Mouse (Mus musculus) kidney, postnatal 36 days (tissue): Measurements from ENCODE around the gene Prok1.

Experiments
- DNase-seq, 2 experiments: peaks; one replicate each; pipeline ENCODE4 v3.0.0; 2021 to 2022; ENCODE audit warnings: mixed read lengths in 2 of 2

The Prok1 gene

DNA sequence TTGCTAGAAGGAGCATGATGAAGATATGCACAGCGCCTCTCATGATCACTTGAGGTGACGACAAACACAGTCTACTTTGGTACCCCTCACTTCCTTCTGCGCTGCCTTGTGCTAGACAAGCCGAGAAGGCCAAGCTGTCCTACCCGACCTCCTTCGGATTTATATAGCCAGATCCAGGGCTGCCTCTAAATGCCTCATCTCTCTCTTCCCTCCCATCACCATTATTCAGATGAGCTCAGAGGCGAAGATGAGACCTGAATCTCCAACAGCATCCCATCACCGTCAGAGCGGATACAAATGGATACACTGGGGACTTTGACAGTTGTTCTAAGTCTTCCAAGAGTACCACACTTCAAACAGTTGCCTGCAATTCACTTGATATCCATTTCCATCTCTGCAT is at the start of gene Prok1:
Prok1 (minus strand) TSS at position 101 of the 400 bp plus-strand sequence.
- no peak for DNase-seq

DNA sequence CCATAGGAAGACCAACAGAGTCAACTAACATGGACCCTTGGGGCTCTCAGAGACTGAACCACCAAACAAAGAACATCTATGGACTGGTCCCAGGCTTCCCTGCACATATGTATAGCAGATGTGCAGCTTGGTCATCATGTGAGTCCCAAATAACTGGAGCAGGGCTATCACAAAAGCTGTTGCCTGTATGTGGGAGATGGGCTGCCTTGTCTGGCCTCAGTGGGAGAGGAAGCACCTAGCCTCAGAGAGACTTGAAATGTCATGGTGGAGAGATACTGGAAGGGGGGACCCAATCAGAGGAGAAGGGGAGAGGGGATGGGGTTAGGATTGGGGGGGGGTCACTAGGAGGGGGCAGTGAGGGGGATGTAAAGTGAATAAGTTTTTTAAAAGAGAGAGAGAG is 47.8 kb upstream of the Prok1 start:
- no peak for DNase-seq

DNA sequence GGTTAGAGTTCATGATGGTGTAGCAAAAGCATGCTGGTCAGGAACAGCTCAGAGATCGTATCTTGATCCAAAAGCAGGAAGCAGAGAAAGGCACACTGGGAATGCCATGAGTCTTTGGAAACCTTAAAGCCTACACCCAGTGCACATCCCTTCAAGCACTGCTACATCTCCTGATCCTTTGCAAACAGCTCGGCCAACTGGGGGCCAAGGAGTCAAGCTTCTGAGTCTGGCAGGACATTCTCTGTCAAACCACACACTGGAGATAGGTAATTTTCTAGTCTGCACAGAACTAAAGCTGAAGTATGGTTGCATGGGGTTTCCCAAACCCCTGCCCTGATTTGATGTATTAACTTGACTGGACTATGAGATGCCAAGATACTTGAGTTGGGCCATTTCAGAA is 46.6 kb upstream of the Prok1 start:
- no peak for DNase-seq

DNA sequence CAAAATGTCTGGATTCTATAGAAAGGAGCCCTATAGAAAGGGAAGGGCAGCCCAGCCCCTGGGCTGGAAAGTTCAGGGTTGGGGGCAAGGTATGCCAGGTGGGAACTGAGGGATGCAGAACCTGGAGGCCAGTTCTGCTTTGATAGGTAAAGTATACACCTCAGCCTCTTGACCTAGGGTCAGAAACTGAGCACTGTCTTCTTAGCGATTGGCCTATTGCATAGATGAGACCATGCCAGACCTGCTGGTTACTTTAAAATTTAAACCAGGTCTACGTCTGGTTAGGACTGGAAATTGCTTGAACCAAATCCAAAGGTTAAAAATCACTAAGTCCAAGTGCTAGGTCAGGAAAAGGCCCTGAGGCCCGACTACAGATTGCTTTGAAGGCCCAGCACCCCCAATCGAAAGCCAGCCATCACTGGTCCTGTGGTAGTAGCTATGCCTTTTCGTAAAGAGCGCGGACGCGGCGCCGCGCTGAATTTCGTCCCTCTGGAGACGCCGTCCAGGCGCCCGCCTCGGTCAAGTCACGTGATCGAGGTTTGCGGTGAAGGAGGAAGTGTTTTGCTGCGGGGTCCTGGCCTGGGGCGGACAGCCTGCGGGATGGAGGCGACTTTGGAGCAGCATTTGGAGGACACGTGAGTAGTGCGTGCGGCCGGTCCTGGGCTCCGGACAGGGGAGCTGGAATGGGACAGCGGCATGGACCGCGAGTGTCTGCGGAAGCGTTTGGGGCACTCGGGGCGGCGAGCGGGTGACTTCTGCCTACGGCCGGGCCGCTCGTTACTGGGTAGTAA is 39.2 kb upstream of the Prok1 start, which contains the start of gene Lamtor5:
Lamtor5 (plus strand) TSS at position 380 of the 791 bp plus-strand sequence.
- DNase-seq: peak; percentile 92 to 93

DNA sequence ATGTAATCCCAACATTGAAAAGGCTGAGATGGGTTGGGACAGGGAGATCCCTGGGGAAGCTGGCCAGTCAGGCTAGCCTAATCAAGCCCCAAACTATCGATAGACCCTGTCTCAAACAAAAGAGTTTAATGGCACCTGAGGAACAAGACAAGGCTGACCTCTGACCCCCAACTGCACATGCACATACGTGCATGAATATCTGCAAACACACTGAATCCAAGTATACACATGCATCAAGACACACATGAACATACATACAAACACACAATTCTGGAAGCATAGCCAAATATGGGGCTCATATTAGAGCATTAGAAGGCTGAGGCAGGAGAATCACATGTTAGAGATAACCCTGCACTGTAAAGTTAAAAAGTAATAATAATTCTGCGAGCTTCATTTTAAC is 37.1 kb upstream of the Prok1 start:
- DNase-seq: no peak

DNA sequence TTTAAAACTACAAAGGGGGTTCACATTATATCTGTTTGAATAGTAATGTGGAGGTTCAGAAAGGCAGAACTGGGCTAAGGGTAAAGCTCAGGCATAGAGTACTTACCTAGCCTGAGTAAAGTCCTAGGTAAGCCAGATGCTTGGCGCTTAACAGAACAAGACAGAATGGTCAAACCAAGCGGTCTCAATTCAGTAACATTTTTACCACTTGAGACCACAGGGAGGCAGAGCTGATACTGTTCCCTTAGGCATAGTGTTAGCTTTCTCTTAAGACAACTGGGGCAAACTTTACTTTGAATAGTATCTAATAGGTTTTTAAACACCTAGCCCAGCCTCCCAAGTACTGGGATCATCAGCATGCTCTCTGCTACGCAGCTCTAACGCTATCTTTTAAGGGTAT is 36.5 kb upstream of the Prok1 start:
- DNase-seq: peak; percentile 36 to 51

DNA sequence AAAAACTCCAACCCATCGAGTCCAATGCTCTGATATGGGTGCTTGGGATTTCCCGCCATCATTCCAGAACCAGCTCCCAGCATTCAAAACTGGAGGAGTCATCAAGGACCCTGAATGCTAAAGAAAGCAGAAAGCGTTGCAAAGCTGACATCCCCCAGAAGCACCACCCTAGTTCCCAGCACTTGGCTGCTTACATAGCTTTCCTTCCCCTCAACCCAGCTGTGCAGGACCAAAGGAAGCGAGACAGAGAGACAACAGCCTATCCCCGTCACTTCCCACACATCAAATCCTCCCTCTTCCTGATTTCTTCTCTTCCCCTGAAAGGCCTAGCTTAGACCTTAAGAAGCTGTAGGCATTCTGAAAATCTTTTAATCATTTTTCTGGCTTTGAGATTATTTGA is 35.8 kb upstream of the Prok1 start:
- DNase-seq: no peak

DNA sequence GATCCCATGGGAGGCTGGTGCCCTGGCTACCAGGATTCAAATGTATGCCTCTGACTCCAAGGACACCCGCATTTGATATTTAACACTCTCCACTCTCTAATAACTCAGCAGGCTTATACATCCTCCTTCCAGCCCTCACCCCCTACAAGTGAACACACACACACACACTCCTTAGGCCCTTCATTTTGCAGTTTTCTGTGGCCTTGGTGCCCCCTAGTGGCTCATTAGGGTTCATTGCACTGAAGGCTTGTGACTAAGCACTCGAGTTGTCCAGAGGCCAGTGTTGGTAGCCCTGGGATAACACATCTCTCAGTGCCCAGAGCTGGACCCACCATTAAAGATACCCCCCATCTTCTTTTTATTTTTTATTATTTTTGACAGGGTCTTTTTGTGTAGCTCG is 34.3 kb upstream of the Prok1 start:
- DNase-seq: peak; percentile 76 to 77

DNA sequence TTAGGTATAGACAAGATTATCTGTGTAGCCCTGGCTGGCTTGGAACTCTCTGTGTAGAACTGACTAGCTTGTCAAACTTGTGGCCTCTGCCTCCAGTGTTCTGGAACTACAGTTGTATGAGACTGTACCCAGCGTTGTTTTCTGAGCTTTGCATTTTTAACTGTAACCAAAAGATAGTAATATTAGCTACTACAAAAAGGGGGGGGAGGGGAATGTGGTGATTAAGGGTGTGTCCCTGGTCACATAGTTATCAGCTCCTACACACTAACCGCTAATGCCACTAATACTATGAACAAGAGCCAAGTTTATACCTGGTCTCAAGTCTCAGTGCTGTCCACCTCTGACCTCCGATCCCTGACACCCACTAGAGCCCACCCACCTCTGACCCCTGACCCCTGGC is 32.9 kb upstream of the Prok1 start:
- no peak for DNase-seq

DNA sequence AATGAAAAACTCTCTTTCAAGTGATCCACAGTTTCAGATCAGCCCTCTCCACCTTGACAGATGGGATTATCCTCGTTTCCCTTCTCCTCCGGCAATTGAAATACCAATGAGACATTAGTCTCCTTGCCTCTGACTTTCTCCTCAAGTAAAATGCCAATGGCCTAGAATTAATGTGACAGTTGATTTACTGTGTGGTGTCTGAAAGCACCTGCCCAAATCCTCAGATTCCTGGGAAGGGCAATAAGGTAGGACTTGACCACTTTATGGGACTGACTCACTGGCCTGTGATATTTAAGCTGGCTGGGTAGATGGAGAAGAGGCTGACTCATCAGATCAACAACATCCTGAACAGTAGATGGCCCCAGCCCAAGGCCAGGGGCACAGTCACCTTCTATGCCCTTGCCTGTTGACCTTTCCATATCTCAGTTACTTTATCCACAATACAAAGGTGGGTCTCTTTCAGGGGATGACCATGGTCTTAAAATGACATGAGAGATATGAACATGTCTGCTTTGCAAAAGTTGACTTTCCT is 27.4 kb upstream of the Prok1 start:
- no peak for DNase-seq

DNA sequence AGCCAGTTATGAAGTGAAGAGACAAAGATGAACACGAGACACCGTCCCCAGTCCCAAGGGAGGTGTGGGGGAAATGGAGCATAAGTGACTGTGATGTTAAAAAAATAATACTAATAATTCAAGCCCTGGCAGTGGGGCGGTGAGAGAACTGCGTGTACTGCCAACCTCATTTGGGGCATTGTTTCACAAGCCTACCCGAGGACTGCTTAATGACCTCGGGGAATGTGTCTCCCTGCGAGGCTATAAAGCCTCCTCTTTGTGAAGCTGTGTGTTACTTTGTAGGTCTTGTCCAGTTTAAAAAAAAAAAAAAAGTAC is 22.3 kb upstream of the Prok1 start:
- peak in 1 of 2 experiments; percentile 29 for DNase-seq

DNA sequence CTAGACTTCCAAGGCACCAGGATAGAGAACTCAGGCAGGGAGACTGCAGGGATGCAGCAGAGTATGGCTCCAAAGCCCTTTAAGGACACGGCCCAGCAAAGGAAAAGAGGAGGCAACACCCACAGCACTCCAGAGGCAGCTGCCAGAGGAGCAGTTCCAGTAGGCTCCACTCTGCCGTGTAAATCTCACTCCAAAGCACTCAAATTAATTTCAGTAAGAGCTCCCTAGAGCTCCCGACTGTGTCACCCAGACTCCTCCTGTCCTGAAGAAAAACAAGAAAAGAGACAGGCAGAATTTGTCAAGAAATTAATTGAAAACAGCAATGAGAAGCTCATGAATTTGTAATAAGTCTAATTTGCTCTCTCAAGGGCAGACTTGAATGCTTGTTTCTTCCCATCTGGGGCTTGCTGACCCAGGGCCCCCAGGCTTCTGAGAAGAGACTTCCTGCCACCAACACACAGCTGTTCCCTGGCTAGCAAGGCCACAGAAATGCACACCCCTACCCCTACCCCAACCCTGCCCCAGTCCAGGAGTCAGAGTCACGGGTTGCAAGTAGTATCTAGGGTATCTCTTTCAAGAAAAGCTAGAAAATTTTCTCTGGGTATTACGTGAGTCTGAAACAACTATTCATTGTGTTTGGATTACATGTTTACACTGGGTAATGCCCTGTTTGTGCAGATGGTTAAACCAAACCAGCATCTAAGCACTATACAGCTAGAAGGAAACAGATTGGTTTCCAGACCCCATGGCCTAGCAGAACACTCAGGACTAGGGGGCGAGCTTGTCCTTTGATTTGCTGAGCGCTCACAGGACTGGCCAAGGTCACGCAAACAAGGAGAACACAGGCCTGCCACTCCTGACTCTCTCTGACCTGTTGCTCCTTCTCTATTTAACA is 21.7 kb upstream of the Prok1 start:
- peak in 1 of 2 experiments; percentile 23 for DNase-seq

DNA sequence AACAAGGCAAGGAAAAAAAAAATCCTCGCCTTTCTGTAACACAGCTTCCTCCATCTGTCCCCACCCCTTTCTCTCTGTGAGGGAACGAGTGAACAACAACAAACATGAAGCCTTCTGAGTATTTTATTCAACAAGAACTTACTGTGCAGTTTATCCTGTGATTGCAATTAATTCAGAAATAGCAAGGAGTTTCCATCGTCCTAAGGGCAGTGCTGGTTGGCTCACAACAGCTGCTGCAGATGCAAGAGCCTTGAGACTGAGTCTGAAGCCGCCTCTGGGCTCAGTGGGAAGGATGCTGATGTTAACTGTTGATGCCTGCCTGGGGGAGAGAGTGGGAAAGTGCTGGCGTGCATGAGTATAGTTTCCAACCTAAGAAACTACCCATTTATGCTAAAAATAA is 18.4 kb upstream of the Prok1 start:
- DNase-seq: no peak

DNA sequence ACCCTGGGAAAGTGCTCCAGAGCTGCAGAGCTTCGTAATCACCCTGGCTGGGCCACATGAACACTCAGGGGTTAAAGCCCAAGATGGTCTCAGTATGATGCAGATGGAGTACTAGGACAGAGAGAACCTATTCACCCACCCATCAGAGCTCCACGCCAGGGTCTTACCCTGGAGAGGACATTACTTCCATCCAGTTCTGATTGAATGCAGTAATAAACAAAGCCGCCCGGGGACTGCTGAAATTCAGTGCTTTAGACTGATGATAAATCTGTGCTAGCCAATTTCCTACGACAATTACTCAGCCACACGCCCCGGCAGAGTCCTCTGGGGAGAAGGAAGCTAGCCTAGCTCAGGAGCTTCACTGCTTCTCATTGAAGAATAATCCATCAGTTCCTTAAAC is 17.2 kb upstream of the Prok1 start:
- no peak for DNase-seq

DNA sequence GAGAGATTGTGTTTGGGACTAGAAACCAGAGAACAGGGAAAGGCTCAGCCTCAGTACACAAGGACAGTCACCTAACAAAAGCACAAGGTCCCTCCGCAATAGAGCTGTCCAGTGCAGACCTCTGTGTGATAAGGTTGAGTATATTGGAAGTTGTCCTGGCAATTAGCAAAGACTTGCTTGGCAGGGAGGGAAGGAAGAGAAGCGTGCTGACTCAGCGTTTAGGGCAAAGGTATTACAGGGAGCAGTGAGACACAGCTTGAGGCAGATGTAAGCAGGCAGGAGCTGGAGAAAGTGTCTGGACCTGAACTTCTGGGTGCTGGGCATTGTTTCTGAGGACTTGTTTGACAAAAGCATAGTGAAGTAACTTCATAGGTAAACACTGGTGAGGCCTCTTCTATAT is 16.5 kb upstream of the Prok1 start:
- DNase-seq: no peak

DNA sequence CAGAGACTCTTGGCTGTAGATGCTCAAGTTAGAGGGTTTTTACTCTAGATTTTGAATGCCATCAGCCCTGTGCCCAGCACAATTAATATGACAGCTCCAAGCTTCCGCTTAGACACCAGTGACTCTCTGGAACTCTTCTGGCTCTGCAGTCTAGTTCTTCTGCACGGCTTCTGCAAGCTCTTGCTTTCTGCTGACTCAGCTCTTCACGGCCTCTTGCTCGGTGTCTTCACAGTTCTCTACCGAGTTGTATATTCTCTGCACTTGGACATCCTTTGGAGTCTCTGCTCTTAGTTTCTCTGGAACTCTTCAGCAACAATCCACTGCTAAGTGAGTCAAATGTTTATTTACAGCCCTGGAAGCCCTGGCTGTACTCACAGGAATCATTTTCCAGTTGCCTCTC is 14.4 kb upstream of the Prok1 start:
- no peak for DNase-seq

DNA sequence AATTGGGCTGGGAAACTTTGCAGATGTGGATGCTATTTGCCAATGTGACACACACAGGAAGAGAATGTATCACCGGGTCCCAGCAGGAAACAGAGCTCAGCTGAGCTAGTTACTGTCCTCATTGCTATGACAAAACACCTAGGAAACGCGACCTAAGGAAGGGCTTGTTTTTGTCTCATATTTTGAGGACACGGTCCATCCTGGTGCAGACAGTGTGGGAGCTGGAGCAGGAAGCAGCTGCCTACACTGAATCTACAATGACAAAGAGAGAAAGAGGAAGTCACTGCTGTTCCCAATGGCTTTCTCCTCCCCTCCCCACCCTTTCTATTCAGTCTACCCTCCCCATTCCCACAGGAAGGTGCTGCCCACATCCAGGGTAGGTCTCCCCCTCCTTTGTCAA is 12.5 kb upstream of the Prok1 start:
- DNase-seq: peak in 1 of 2 experiments; percentile 29

DNA sequence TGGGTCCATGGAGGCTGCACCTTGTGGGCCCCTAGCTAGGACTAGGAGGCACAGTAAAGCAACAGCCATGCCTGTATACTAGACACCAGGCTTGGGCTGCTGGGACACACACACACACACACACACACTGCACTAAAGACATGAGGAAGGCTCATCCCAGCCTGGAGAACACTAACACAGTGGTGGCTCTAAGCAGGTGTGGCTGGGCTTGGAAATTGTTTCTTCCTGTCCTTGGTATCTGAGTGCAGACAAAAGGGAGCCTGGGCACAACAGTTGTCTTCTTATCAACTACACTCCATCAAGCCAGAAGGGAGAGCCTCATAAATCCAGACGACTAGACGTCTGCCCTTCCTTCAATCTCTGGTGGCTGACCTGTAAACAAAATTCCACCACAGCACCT is 10.8 kb upstream of the Prok1 start:
- no peak for DNase-seq

DNA sequence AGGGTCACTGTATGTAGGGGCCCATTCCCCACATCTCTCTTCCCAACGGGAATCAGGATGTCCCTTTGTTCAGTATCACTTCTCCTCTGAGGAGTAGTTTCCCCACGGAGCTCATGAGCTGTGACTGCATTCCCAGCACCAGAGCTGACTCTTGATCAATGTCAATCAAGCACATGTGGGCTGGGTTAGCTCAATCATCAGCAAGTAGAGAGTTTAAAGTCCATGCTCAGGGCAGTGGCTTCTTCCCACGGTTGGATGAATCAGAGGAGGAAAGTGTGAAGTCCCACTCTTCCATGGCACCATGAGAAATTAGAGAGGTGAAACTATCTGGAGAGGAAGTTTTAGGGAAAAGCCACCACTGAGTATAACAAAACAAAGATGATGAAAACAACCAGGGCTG is 9.5 kb upstream of the Prok1 start:
- DNase-seq: peak; percentile 63 to 68

DNA sequence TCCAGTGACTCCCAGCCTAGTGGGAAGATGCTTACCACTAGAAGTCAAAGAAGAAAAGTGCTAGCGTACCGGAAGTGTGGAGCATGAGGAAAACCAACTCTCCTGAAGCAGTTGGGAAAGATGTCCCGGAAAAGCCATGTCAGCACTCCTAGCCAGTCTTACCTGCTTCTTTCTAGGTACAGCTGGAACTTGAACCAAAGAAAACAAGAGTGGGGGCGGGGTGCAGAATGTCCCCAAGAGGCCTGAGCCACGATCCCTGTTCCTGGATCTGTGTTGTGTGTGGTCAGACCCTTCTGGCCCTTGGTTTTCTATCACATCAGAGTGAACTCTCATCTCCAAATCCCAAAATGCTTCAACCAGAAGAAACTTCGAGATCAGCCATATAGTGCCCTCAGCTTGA is 7.4 kb upstream of the Prok1 start:
- DNase-seq: peak in 1 of 2 experiments; percentile 65

DNA sequence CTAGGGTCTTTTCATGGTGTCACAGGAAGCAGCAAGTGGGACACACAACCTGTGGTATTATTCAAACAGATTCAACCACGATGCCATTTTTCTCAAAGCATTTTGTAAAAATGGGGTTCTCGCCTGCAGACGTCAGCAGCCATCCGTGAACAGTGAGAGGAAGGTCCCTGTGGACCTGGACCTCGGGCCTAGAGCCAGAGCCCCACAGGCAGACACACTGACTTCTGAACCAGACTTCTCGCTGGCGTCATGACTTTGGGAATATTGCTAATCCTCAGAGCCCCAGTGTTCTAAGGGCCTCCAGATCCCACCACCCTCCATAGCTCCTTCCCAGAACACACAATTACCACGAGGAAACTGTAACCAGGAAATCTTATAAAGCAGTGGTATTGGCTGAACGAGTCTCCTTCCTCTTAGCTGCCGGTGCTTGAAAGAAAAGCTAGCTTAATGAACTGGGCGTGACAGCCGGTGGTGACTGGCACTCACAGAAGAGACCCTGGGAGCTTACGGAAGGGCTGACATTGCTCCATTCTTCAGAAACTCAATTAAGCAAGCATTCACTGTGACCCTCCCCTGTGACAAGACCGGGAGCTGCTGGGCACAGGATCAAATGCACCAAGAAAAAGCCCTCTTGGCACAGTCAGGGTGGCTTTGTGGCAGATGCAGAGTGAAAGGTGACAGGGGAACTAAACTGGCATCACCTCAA is 2.0 kb upstream of the Prok1 start:
- peak; percentile 42 to 74 for DNase-seq

DNA sequence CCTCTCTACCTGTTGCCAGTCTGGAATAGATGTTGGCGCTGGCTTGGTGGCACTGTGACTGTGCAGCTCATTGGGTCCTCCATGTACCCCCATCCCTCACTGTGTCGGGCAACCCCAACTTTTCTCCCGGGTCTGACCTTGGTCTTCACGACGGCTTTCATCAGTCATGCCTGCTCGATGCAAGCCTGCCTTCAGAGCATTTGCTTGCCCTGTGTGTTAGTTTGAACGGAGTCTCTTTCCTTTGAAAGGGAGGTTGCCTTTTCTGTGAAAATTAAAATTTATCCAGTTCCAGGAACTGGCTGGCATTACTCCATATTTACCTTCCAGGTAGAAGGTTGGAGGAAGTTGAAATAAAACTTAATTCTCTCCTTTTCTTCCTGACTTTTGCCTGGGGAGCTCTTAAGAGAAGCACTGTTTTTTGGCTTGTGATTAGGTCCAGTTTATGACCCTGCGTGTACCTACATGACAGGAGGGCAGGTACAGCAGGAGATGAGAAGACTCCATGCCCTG is 981 bp downstream of the Prok1 start:
- DNase-seq: peak in 1 of 2 experiments; percentile 58

DNA sequence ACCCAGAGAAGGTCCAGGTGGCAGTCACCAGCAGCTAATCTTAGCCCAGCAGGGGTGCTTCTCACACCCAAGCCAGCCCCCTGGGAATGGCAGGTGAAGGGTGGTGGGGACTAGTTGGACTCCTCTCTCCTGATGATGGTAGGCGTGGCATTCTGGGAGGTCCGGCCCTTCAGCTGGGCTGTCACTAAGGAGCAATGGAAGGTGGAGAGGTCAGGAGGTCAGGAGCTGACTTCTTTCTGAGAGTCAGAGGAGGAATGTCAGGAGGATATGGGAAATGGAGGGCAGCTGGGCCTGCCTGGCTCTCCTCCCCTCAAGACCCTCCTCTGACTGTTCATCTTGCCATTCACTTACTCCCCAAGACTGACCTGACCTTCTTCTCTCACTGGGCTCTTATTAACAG is 1.5 kb downstream of the Prok1 start:
- DNase-seq: peak in 1 of 2 experiments; percentile 59
